Mouse (Mus musculus) heart, embryonic 14.5 days (tissue): ENCODE measurements around the gene Smoc1. TPM values are rescaled to one million over a fixed set of nuclear protein-coding genes. Genes with fewer than 3 reads are reported as not detected.

Source experiments
- ATAC-seq: fragments of 200-750 bp; cut with Nextera tagmentation; 2 replicates; pipeline ENCODE4 v1.8.0; 2017; ENCODE audit warnings: low read depth, moderate TSS enrichment; ENCODE audit not compliant: insufficient number of reproducible peaks, insufficient read depth, low FRiP score
- H3K27ac ChIP-seq, 2 experiments: fragments of 200-500 bp in 1 of 2; fragments of 300-500 bp in 1 of 2; sonication (generic) in 1 of 2; replicated peaks in 1 of 2; 2 replicates each; pipeline ENCODE4 v1.5.1; 2012 to 2014; ENCODE audit warnings: low read depth in 2 of 2, low read length in 2 of 2, control low read depth in 1 of 2, mild to moderate bottlenecking in 1 of 2, mixed read lengths in 1 of 2; ENCODE audit not compliant: control insufficient read depth in 1 of 2, insufficient read depth in 1 of 2
- H3K27me3 ChIP-seq: fragments of 300-500 bp; sonication (generic); 2 replicates; pipeline ENCODE4 v1.6.1; 2014; ENCODE audit warnings: mild to moderate bottlenecking, low read length, control low read depth; ENCODE audit not compliant: control insufficient read depth, insufficient read depth
- H3K36me3 ChIP-seq: fragments of 300-500 bp; sonication (generic); 2 replicates; pipeline ENCODE4 v1.6.1; 2014; ENCODE audit warnings: mild to moderate bottlenecking, control low read depth, low read length, mixed read lengths; ENCODE audit not compliant: control insufficient read depth, insufficient read depth
- H3K4me1 ChIP-seq, 2 experiments: fragments of 200-500 bp in 1 of 2; fragments of 300-500 bp in 1 of 2; sonication (generic) in 1 of 2; 2 replicates each; pipeline ENCODE4 v1.6.1; 2012 to 2014; ENCODE audit warnings: low read length in 2 of 2, control low read depth in 1 of 2, mixed read lengths in 1 of 2; ENCODE audit not compliant: control insufficient read depth in 2 of 2, insufficient read depth in 2 of 2
- H3K4me2 ChIP-seq: fragments of 300-500 bp; sonication (generic); 2 replicates; pipeline ENCODE4 v1.6.1; 2014; ENCODE audit warnings: mild to moderate bottlenecking, low read length
- H3K4me3 ChIP-seq, 2 experiments: fragments of 200-500 bp in 1 of 2; fragments of 300-500 bp in 1 of 2; sonication (generic) in 1 of 2; 2 replicates each; pipeline ENCODE4 v1.5.1; 2012 to 2014; ENCODE audit warnings: low read length in 2 of 2, mild to moderate bottlenecking in 2 of 2, control low read depth in 1 of 2, low read depth in 1 of 2, moderate library complexity in 1 of 2; ENCODE audit not compliant: control insufficient read depth in 1 of 2, insufficient read depth in 1 of 2
- H3K9ac ChIP-seq: fragments of 300-500 bp; sonication (generic); 2 replicates; pipeline ENCODE4 v1.6.1; 2014; ENCODE audit warnings: mild to moderate bottlenecking, low read length
- H3K9me3 ChIP-seq: fragments of 300-500 bp; sonication (generic); 2 replicates; pipeline ENCODE4 v1.6.1; 2016; ENCODE audit warnings: low read length, control low read depth; ENCODE audit not compliant: control insufficient read depth
- WGBS: fragments of 180-500 bp; shearing (Covaris S2); extraction: QIAGEN DNeasy Blood & Tissue Kit; methylation state at CpG from one replicate; pipeline ENCODE4 v1.1.7; 2014; 5-methylcytosine and 5-hydroxymethylcytosine counted together
- polyA plus RNA-seq: library from polyadenylated mRNA; unstranded; fragments of >200 nt; fragmentation: Nextera tagmentation; extraction: Ambion mirVana; gene quantifications from 2 replicates; pipeline ENCODE4 v1.2.1, GENCODE M21; 2014

Smoc1 gene
- polyA plus RNA-seq, 1 experiment from 2014 or later, result 8.1 TPM

- ATAC-seq, result no peak
- no peaks in the 10 kb centered on the region for H3K4me1 ChIP-seq
- no peak overlapping the region for H3K9ac ChIP-seq
- H3K36me3 ChIP-seq, result no peaks in the 10 kb centered on the region
- H3K4me2 ChIP-seq, result no peak overlapping the region
- peaks cover 8% of the 10 kb centered on the region for H3K9me3 ChIP-seq
- 75% methylated on average over 5 of the region's 5 CpGs for WGBS
- H3K27me3 ChIP-seq, result no peaks in the 10 kb centered on the region
- H3K27ac ChIP-seq, result no peak overlapping the region
- no peak overlapping the region for H3K4me3 ChIP-seq
Measured at GRCm38 (mm10) chr12:81083146-81083545, 56.5 kb downstream of the Smoc1 start.

- WGBS, result 61% methylated on average over 1 of the region's 1 CpGs
- no peak for ATAC-seq
Measured at GRCm38 (mm10) chr12:81085244-81085643, 58.6 kb downstream of the Smoc1 start.

DNA sequence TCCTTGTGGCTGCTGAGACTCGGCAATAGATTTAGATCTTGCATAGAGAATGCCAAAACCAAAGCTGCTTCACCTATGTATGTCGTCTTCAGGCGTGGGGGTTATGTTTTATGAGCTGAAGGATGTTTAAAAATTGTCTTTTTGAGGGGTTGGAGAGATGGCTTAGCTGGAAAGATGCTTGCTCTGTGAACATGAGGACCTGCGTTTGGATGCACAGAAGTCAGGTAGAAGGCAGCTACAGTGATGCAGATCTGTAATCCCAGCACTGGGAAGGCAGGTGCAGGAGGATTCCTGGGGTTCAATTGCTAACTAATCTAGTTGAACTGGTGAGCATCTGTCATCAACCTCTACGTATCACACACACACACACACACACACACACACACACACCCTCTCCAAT lies 61.5 kb downstream of the Smoc1 start:
- H3K36me3 ChIP-seq, result no peaks in the 10 kb centered on the region
- no peak for ATAC-seq
- no peak overlapping the region for H3K4me3 ChIP-seq
- no peaks in the 10 kb centered on the region for H3K9me3 ChIP-seq
- 79% methylated on average over 5 of the region's 5 CpGs for WGBS
- H3K4me1 ChIP-seq, result no peaks in the 10 kb centered on the region
- H3K9ac ChIP-seq, result no peak overlapping the region
- H3K4me2 ChIP-seq, result no peak overlapping the region
- H3K27me3 ChIP-seq, result 0 out of 2 replicates have a peak, but pooled peaks cover 1% of the 10 kb centered on the region
- H3K27ac ChIP-seq, result no peak overlapping the region

More at GRCm38 (mm10) chr12:81085244-81085643, 58.6 kb downstream of the Smoc1 start:
- H3K9ac ChIP-seq, result no peak overlapping the region
- no peak overlapping the region for H3K4me2 ChIP-seq
- H3K4me1 ChIP-seq, result no peaks in the 10 kb centered on the region
- no peak overlapping the region for H3K27ac ChIP-seq
- H3K27me3 ChIP-seq, result no peaks in the 10 kb centered on the region
- H3K36me3 ChIP-seq, result no peaks in the 10 kb centered on the region
- no peaks in the 10 kb centered on the region for H3K9me3 ChIP-seq
- H3K4me3 ChIP-seq, result no peak overlapping the region

- Histone ChIP-seq H3K9me3 (no peaks in the 10 kb centered on the region), H3K27ac (no peak overlapping the region), H3K36me3 (no peaks in the 10 kb centered on the region), H3K4me2 (no peak overlapping the region), H3K4me1 (peaks cover 0 to 2% of the 10 kb centered on the region in 2 experiments; a peak in 1 of 4 replicates), H3K4me3 (no peak overlapping the region), H3K27me3 (0 out of 2 replicates have a peak, but pooled peaks cover 3% of the 10 kb centered on the region), H3K9ac (no peak overlapping the region)
- no peak for ATAC-seq
- 74% methylated on average over 5 of the region's 5 CpGs for WGBS
Measured at GRCm38 (mm10) chr12:81091641-81092040, 65.0 kb downstream of the Smoc1 start.

GRCm38 (mm10) chr12:81092641-81093040 lies 66.0 kb downstream of the Smoc1 start:
- ATAC-seq, result no peak
- Histone ChIP-seq H3K4me2 (no peak overlapping the region), H3K36me3 (no peaks in the 10 kb centered on the region), H3K4me3 (no peak overlapping the region), H3K27ac (no peak overlapping the region), H3K4me1 (peaks cover 0 to 2% of the 10 kb centered on the region in 2 experiments; a peak in 1 of 4 replicates), H3K9me3 (no peaks in the 10 kb centered on the region), H3K9ac (no peak overlapping the region), H3K27me3 (0 out of 2 replicates have a peak, but pooled peaks cover 3% of the 10 kb centered on the region)
- 68% methylated on average over 3 of the region's 3 CpGs for WGBS

- Histone ChIP-seq H3K4me1 (peaks cover 0 to 2% of the 10 kb centered on the region in 2 experiments; a peak in 1 of 4 replicates), H3K9ac (no peak overlapping the region), H3K4me3 (no peak overlapping the region), H3K4me2 (no peak overlapping the region), H3K9me3 (no peaks in the 10 kb centered on the region), H3K27me3 (0 out of 2 replicates have a peak, but pooled peaks cover 3% of the 10 kb centered on the region), H3K36me3 (no peaks in the 10 kb centered on the region), H3K27ac (no peak overlapping the region)
- no peak for ATAC-seq
- 77% methylated on average over 7 of the region's 7 CpGs for WGBS
Measured at GRCm38 (mm10) chr12:81093211-81093610, 66.6 kb downstream of the Smoc1 start.

DNA sequence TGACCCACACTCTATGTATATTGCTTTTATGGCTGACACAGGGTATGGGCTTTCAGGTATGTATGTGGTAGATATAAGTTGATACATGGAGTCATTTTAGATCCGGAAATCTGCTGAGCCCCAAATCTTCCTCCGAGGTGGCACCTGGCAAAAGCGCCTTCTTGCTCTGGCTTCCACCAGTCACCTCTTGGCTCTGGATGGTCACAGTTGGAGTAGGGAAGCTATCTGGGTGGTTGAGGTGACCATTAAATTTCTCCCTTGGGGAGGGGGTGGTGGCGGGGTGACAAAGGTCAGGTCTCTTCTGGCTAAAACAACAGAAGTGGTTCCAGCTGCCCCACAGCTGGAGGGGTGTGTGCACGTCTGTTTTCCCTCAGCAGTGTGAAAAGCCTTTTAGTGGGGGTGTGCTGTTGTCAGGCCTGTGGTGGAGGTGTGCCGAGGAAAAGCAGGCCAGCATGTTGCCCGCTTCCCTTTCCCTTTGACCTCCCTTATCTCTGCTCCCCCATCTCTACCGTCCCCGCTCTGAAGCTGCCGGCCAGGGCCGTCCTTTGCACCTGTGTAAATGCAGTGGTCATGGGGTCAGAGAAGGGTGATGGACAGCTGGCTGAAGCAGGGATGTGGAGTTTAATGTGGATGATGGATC lies 68.3 kb downstream of the Smoc1 start:
- H3K27me3 ChIP-seq, result 0 out of 2 replicates have a peak, but pooled peaks cover 3% of the 10 kb centered on the region
- ATAC-seq, result no peak
- WGBS, result 27% methylated on average over 11 of the region's 11 CpGs
- no peak overlapping the region for H3K27ac ChIP-seq
- peaks cover 0 to 2% of the 10 kb centered on the region in 2 experiments; a peak in 1 of 4 replicates for H3K4me1 ChIP-seq
- no peak overlapping the region for H3K4me2 ChIP-seq
- no peaks in the 10 kb centered on the region for H3K9me3 ChIP-seq
- H3K36me3 ChIP-seq, result no peaks in the 10 kb centered on the region
- H3K9ac ChIP-seq, result no peak overlapping the region
- H3K4me3 ChIP-seq, result no peak overlapping the region
